Mouse (Mus musculus): ENCODE results near the gene Ntrk2.

DNA sequence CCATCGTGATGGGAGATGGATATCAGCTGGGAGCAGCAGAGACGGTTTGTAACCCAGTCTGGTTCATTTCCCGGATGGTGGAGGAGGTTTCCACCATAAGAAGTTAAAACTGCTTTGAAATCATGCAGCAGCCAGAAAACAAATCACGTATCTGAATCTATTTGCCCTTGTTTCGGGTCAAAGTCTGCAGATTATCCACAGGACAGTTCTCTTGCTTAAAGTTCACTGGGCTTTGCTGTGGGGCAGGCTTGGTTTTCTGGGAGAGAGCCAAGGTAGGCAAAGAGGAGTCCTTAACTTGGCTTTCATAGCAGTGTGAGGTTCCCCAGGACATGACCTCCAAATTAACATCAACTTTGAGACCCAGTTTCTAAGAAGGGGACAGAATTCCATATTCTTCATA is 203.5 kb downstream of the Ntrk2 start:
- TF ChIP-seq CTCF (IDR thresholded peaks at IDR 0.05; ENCODE audit: low read depth) (no peak), EP300 (IDR thresholded peaks at IDR 0.05; ENCODE audit: low read depth) (no peak)
